Mouse (Mus musculus) erythroblast, embryonic 14.5 days (primary cell): ENCODE measurements around the gene Pde4d. TPM values are rescaled to one million over a fixed set of nuclear protein-coding genes. Genes with fewer than 3 reads are reported as not detected.
"Not testable (repeated sequence)": the region's sequence is repeated elsewhere in the genome, so short reads cannot be mapped to it uniquely, and the experiment has no call there.

Source experiments
- H3K27me3 ChIP-seq: 2 replicates; pipeline ENCODE4 v1.6.1; 2012; ENCODE audit warnings: inconsistent platforms; ENCODE audit not compliant: control insufficient read depth
- H3K36me3 ChIP-seq: 2 replicates; pipeline ENCODE4 v1.6.1; 2012; ENCODE audit warnings: mild to moderate bottlenecking, inconsistent platforms; ENCODE audit not compliant: control insufficient read depth
- H3K4me1 ChIP-seq: 2 replicates; pipeline ENCODE4 v1.6.1; 2012; ENCODE audit warnings: inconsistent platforms; ENCODE audit not compliant: control insufficient read depth
- H3K4me3 ChIP-seq: replicated peaks from 2 replicates; pipeline ENCODE3; 2012; ENCODE audit warnings: moderate library complexity, mild to moderate bottlenecking, inconsistent platforms
- H3K9me3 ChIP-seq: 2 replicates; pipeline ENCODE4 v1.6.1; 2012; ENCODE audit warnings: low read length, inconsistent platforms, mixed read lengths; ENCODE audit not compliant: control insufficient read depth
- GATA1 ChIP-seq: IDR thresholded peaks from 2 replicates; pipeline ENCODE4 v1.6.1; 2012; ENCODE audit warnings: low read length, inconsistent platforms, mixed read lengths
- TAL1 ChIP-seq: IDR thresholded peaks from 3 replicates; pipeline ENCODE4 v1.6.1; 2012; ENCODE audit warnings: low read length, inconsistent platforms, mixed read lengths
- polyA plus RNA-seq: library from polyadenylated mRNA; stranded (reverse); fragments of >175 nt; gene quantifications from 2 replicates; pipeline ENCODE4 v1.2.3, GENCODE M21; 2012

The Pde4d gene
- polyA plus RNA-seq, 1 experiment: 0.23 TPM

- Histone ChIP-seq H3K36me3 (no peaks in the 10 kb centered on the region), H3K9me3 (no peaks in the 10 kb centered on the region), H3K27me3 (no peaks in the 10 kb centered on the region), H3K4me3 (no peak overlapping the region), H3K4me1 (no peaks in the 10 kb centered on the region)
- TF ChIP-seq GATA1: no peak
- no peak for TF ChIP-seq TAL1
Measured at GRCm38 (mm10) chr13:108686807-108687206, 237.1 kb downstream of the Pde4d start.

- no peak overlapping the region for H3K4me3 ChIP-seq
- no peaks in the 10 kb centered on the region for H3K4me1 ChIP-seq
- no peaks in the 10 kb centered on the region for H3K27me3 ChIP-seq
- TF ChIP-seq GATA1 (no peak), TAL1 (no peak)
- no peaks in the 10 kb centered on the region for H3K9me3 ChIP-seq
- no peaks in the 10 kb centered on the region for H3K36me3 ChIP-seq
Measured at GRCm38 (mm10) chr13:108692883-108693550, 243.3 kb downstream of the Pde4d start.

GRCm38 (mm10) chr13:108705441-108705840, 255.7 kb downstream of the Pde4d start:
- H3K9me3 ChIP-seq: no peaks in the 10 kb centered on the region
- no peaks in the 10 kb centered on the region for H3K4me1 ChIP-seq
- no peaks in the 10 kb centered on the region for H3K36me3 ChIP-seq
- TF ChIP-seq TAL1 (no peak), GATA1 (no peak)
- no peaks in the 10 kb centered on the region for H3K27me3 ChIP-seq
- no peak overlapping the region for H3K4me3 ChIP-seq

GRCm38 (mm10) chr13:108714032-108714431, 264.3 kb downstream of the Pde4d start:
- H3K27me3 ChIP-seq: no peaks in the 10 kb centered on the region
- H3K4me1 ChIP-seq: no peaks in the 10 kb centered on the region
- no peak overlapping the region for H3K4me3 ChIP-seq
- TF ChIP-seq TAL1 (no peak), GATA1 (no peak)
- no peaks in the 10 kb centered on the region for H3K9me3 ChIP-seq
- H3K36me3 ChIP-seq: no peaks in the 10 kb centered on the region

- no peak overlapping the region for H3K4me3 ChIP-seq
- no peaks in the 10 kb centered on the region for H3K27me3 ChIP-seq
- no peaks in the 10 kb centered on the region for H3K36me3 ChIP-seq
- TF ChIP-seq TAL1: no peak
- TF ChIP-seq GATA1: no peak
- no peaks in the 10 kb centered on the region for H3K9me3 ChIP-seq
- no peaks in the 10 kb centered on the region for H3K4me1 ChIP-seq
Measured at GRCm38 (mm10) chr13:108715029-108715428, 265.3 kb downstream of the Pde4d start.

- TF ChIP-seq GATA1 (no peak), TAL1 (no peak)
- H3K27me3 ChIP-seq: no peaks in the 10 kb centered on the region
- no peaks in the 10 kb centered on the region for H3K9me3 ChIP-seq
- H3K4me1 ChIP-seq: no peaks in the 10 kb centered on the region
- no peaks in the 10 kb centered on the region for H3K36me3 ChIP-seq
- no peak overlapping the region for H3K4me3 ChIP-seq
Measured at GRCm38 (mm10) chr13:108722234-108722633, 272.5 kb downstream of the Pde4d start.

- H3K9me3 ChIP-seq, H3K36me3 ChIP-seq, H3K4me1 ChIP-seq, H3K4me3 ChIP-seq, H3K27me3 ChIP-seq: not testable (repeated sequence)
Measured at GRCm38 (mm10) chr13:108734356-108734755, 284.6 kb downstream of the Pde4d start.

GRCm38 (mm10) chr13:108751155-108751840, 301.6 kb downstream of the Pde4d start:
- Histone ChIP-seq H3K9me3 (no peaks in the 10 kb centered on the region), H3K4me1 (no peaks in the 10 kb centered on the region), H3K27me3 (no peaks in the 10 kb centered on the region), H3K36me3 (no peaks in the 10 kb centered on the region), H3K4me3 (no peak overlapping the region)
- TF ChIP-seq TAL1: no peak
- no peak for TF ChIP-seq GATA1

- Histone ChIP-seq H3K36me3 (no peaks in the 10 kb centered on the region), H3K4me3 (no peak overlapping the region), H3K27me3 (no peaks in the 10 kb centered on the region), H3K9me3 (no peaks in the 10 kb centered on the region), H3K4me1 (no peaks in the 10 kb centered on the region)
- TF ChIP-seq GATA1 (no peak), TAL1 (no peak)
Measured at GRCm38 (mm10) chr13:108757477-108757876, 307.7 kb downstream of the Pde4d start.

- TF ChIP-seq TAL1: no peak
- TF ChIP-seq GATA1: no peak
- Histone ChIP-seq H3K27me3 (no peaks in the 10 kb centered on the region), H3K9me3 (no peaks in the 10 kb centered on the region), H3K4me1 (no peaks in the 10 kb centered on the region), H3K4me3 (no peak overlapping the region), H3K36me3 (no peaks in the 10 kb centered on the region)
Measured at GRCm38 (mm10) chr13:108758331-108758730, 308.6 kb downstream of the Pde4d start.
